Comparison of ENCODE assay signal across 16 mouse cellular contexts in the genomic region with DNA sequence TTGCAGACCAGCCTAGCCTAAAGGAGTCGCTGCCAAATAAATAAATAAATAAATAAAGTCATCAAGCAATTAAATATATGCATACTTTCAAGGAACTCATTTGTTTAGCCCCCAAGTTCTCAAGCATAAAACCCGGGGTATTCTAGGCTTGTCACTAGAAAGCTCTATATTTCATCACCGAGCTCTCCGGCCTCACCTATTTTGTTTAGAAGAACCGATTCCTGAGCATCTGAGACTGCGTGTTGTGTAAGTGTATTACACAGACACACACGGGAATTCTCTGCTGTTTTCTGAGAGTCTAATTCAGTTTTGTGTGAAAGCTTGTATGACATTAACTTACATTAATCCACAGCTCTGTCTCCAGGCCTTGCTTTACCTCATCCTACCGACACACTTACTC. TPM values are rescaled to one million over a fixed set of nuclear protein-coding genes. Genes with fewer than 3 reads are reported as not detected.
DNase-seq lines count a peak whose midpoint lies in the region; ATAC-seq lines count a peak whose summit lies in the region.
"Had no signal": no experiment of that assay in that cellular context is flagged by ENCODE, and none has a peak within 500 bp of the region (broad histone marks: within the 10 kb centered on the region; RNA-seq: fewer than 3 reads in every experiment).

No protein-coding gene starts in this region.

- WGBS in heart, embryonic 14.5 days, result 83% methylated on average over 8 of the region's 8 CpGs
- 76% methylated on average over 8 of the region's 8 CpGs for WGBS in liver, embryonic 11.5 days
- 62% methylated on average over 8 of the region's 8 CpGs for WGBS in liver, embryonic 16.5 days (ENCODE audit: insufficient replicate concordance)

- H3K4me1 ChIP-seq in heart, embryonic 14.5 days (ENCODE audit: control insufficient read depth in 2 of 2, insufficient read depth in 2 of 2, low read length in 2 of 2), result peaks cover 0 to 20% of the 10 kb centered on the region in 2 experiments; a peak in 3 of 4 replicates
- H3K4me1 ChIP-seq in liver, embryonic 11.5 days (replicated peaks; ENCODE audit: control insufficient read depth, insufficient read depth, low read length), result peaks cover 2% of the 10 kb centered on the region; the same call in 1 of the 2 replicates
- no peaks in the 10 kb centered on the region for H3K4me1 ChIP-seq in liver, embryonic 16.5 days (ENCODE audit: control insufficient read depth, low read depth, low read length)

- no peak overlapping the region for H3K27ac ChIP-seq in heart, embryonic 14.5 days (replicated peaks in 1 of 2; ENCODE audit: control insufficient read depth in 1 of 2, insufficient read depth in 1 of 2, low read depth in 2 of 2, low read length in 2 of 2)
- no peak overlapping the region for H3K27ac ChIP-seq in liver, embryonic 11.5 days (ENCODE audit: low read depth, low read length)
- H3K27ac ChIP-seq in liver, embryonic 16.5 days (ENCODE audit: low read length), result no peak overlapping the region
- H3K27ac ChIP-seq: embryonic facial prominence, embryonic 12.5 days; limb, embryonic 13.5 days; midbrain, embryonic 12.5 days had no signal

- H3K4me2 ChIP-seq in heart, embryonic 14.5 days (ENCODE audit: low read length), result 0 out of 2 replicates have a peak overlapping the region, but pooled peaks have one; percentile 90
- H3K4me2 ChIP-seq in liver, embryonic 11.5 days, result peak overlapping the region; percentile 91
- peak overlapping the region; percentile 64; the same call in 1 of the 2 replicates for H3K4me2 ChIP-seq in liver, embryonic 16.5 days (ENCODE audit: low read depth, low read length)
- H3K4me2 ChIP-seq: midbrain, embryonic 12.5 days had no signal

- no peaks in the 10 kb centered on the region for H3K9me3 ChIP-seq in heart, embryonic 14.5 days (ENCODE audit: control insufficient read depth, low read length)
- no peaks in the 10 kb centered on the region for H3K9me3 ChIP-seq in liver, embryonic 11.5 days (ENCODE audit: control insufficient read depth, low read length)
- H3K9me3 ChIP-seq in liver, embryonic 16.5 days (replicated peaks; ENCODE audit: control insufficient read depth, low read length), result no peaks in the 10 kb centered on the region
- H3K9me3 ChIP-seq: embryonic facial prominence, embryonic 12.5 days; limb, embryonic 13.5 days; midbrain, embryonic 12.5 days had no signal

- no peak overlapping the region for H3K4me3 ChIP-seq in heart, embryonic 14.5 days (ENCODE audit: control insufficient read depth in 1 of 2, insufficient read depth in 1 of 2, low read depth in 1 of 2, low read length in 2 of 2)
- no peak overlapping the region for H3K4me3 ChIP-seq in liver, embryonic 11.5 days (ENCODE audit: low read depth, low read length)
- no peak overlapping the region for H3K4me3 ChIP-seq in liver, embryonic 16.5 days (ENCODE audit: low read depth, low read length)
- H3K4me3 ChIP-seq: embryonic facial prominence, embryonic 12.5 days had no signal

- no peaks in the 10 kb centered on the region for H3K36me3 ChIP-seq in heart, embryonic 14.5 days (ENCODE audit: control insufficient read depth, insufficient read depth, low read length)
- H3K36me3 ChIP-seq in liver, embryonic 11.5 days (ENCODE audit: control insufficient read depth, insufficient read depth, low read length), result no peaks in the 10 kb centered on the region
- H3K36me3 ChIP-seq in liver, embryonic 16.5 days (ENCODE audit: control insufficient read depth, insufficient read depth), result no peaks in the 10 kb centered on the region
- H3K36me3 ChIP-seq: embryonic facial prominence, embryonic 12.5 days; limb, embryonic 13.5 days; midbrain, embryonic 12.5 days had no signal

- no peak for ATAC-seq in heart, embryonic 14.5 days (ENCODE audit: insufficient number of reproducible peaks, insufficient read depth, low FRiP score, low read depth)
- ATAC-seq in liver, embryonic 11.5 days (replicated peaks; ENCODE audit: low FRiP score), result no peak
- no peak for ATAC-seq in liver, embryonic 16.5 days (ENCODE audit: low read depth)
- ATAC-seq: CD4-positive, CD25-positive, alpha-beta regulatory T cell, adult 4 months; forebrain, embryonic 14.5 days had no signal

- no peak overlapping the region; the same call in 1 of the 2 replicates for H3K9ac ChIP-seq in heart, embryonic 14.5 days (ENCODE audit: low read length)
- H3K9ac ChIP-seq in liver, embryonic 11.5 days (ENCODE audit: low read depth, low read length), result no peak overlapping the region
- H3K9ac ChIP-seq in liver, embryonic 16.5 days (ENCODE audit: low read depth, low read length), result no peak overlapping the region
- H3K9ac ChIP-seq: embryonic facial prominence, embryonic 12.5 days; limb, embryonic 13.5 days; midbrain, embryonic 12.5 days had no signal

- no peak for DNase-seq in heart, postnatal 4 days
- no peak for DNase-seq in liver, embryonic 11.5 days (ENCODE audit: low spot score)
- no peak for DNase-seq in liver
- DNase-seq in induced T-regulatory cell, adult 2 months (ENCODE audit: low read depth), result peak; percentile 14
- DNase-seq in layer of hippocampus, postnatal 25 days (ENCODE audit: extremely low spot score in 1 of 2, low spot score in 1 of 2), result no peak
- DNase-seq in embryo, embryonic 10 days (ENCODE audit: low spot score), result no peak
- DNase-seq: cerebellum, postnatal 10 days; gastrocnemius, postnatal 14 days; right cerebral cortex, postnatal 25 days had no signal

- H3K27me3 ChIP-seq in heart, embryonic 14.5 days (ENCODE audit: control insufficient read depth, insufficient read depth, low read length), result no peaks in the 10 kb centered on the region
- peaks cover 28% of the 10 kb centered on the region for H3K27me3 ChIP-seq in liver, embryonic 11.5 days (replicated peaks; ENCODE audit: control insufficient read depth, insufficient read depth, low read length)
- peaks cover 23% of the 10 kb centered on the region for H3K27me3 ChIP-seq in liver, embryonic 16.5 days (ENCODE audit: control insufficient read depth, insufficient read depth, low read depth, low read length)

RNA-seq across cellular contexts. Expression of gene Cobll1, which starts 2.6 kb away (rescaled TPM):
- 10.6 and 13.2 TPM in 2 replicates for polyA plus RNA-seq in heart, embryonic 14.5 days (2014; fragmentation: Nextera tagmentation; extraction: Ambion mirVana)
- total RNA-seq in heart, postnatal 4 days (2021), result 10 to 100 TPM; 34.5 to 34.7 TPM
- polyA plus RNA-seq in liver, embryonic 11.5 days (2014; fragmentation: Nextera tagmentation; extraction: Ambion mirVana), result 5.8 and 6.4 TPM in 2 replicates
- polyA plus RNA-seq in liver, embryonic 16.5 days (2015; fragmentation: Nextera tagmentation; extraction: Ambion mirVana), result 4.9 and 6.1 TPM in 2 replicates
- total RNA-seq in layer of hippocampus, postnatal 25 days (2021), result 1 to 10 TPM; 7.7 to 9.3 TPM
